Mouse (Mus musculus) embryonic fibroblast, embryonic 13.5 days (primary cell): ENCODE data around the gene Rack1.

Experiments
- CTCF ChIP-seq: IDR thresholded peaks from 2 replicates; pipeline ENCODE4 v1.5.1; 2011; ENCODE audit warnings: mild to moderate bottlenecking, control low read depth, low read length, moderate library complexity, borderline replicate concordance; ENCODE audit not compliant: insufficient read depth
- POLR2A ChIP-seq: IDR thresholded peaks from 2 replicates; pipeline ENCODE4 v1.6.1; 2011; ENCODE audit warnings: low read depth, mild to moderate bottlenecking, control low read depth, low read length, moderate library complexity

DNA sequence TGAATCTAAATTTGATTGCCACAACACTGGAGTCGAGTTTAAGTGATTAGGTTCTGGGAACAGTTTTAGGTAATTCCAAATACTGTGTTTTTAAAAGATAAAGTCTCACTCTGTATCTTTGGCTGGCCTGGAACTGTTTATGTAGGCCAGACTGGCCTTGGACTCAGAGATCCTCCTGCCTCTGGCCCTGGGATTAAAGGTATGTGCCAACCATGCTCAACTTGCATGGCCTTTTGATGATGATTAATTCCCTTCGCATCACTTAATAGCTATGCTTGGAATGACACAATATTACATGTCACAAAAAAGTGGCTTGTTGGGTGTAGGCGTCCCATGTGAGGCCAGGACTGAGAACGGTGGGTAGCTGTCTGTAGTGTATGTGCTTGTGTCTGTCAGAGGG is 52.1 kb downstream of the Rack1 start:
- TF ChIP-seq CTCF (no peak), POLR2A (no peak)
